ENCODE assay signal across 7 mouse cellular contexts in genomic region chr8:124573552-124574340, GRCm38 (mm10). TPM values are rescaled to one million over a fixed set of nuclear protein-coding genes. Genes with fewer than 3 reads are reported as not detected.
DNase-seq lines count a peak whose midpoint lies in the region; ATAC-seq lines count a peak whose summit lies in the region.

No protein-coding gene starts in this region.

- no peak overlapping the region for H3K4me2 ChIP-seq in intestine, embryonic 16.5 days (ENCODE audit: low read depth, low read length)
- no peak overlapping the region for H3K4me2 ChIP-seq in midbrain, embryonic 13.5 days (replicated peaks)

- no peaks in the 10 kb centered on the region for H3K9me3 ChIP-seq in intestine, embryonic 16.5 days (ENCODE audit: control insufficient read depth, low read length)
- H3K9me3 ChIP-seq in midbrain, embryonic 13.5 days, result no peaks in the 10 kb centered on the region

- 0 out of 2 replicates have a peak overlapping the region, but pooled peaks have one; percentile 29 for H3K9ac ChIP-seq in intestine, embryonic 16.5 days (ENCODE audit: low read depth, low read length)
- H3K9ac ChIP-seq in midbrain, embryonic 13.5 days (replicated peaks), result no peak overlapping the region

- H3K27ac ChIP-seq in intestine, embryonic 16.5 days (ENCODE audit: low read length), result peak overlapping the region; percentile 78
- no peak overlapping the region for H3K27ac ChIP-seq in midbrain, embryonic 13.5 days

- WGBS in intestine, embryonic 16.5 days, result 60% methylated on average over 15 of the region's 15 CpGs
- 61% methylated on average over 15 of the region's 15 CpGs for WGBS in midbrain, embryonic 13.5 days

- no peaks in the 10 kb centered on the region for H3K27me3 ChIP-seq in intestine, embryonic 16.5 days (replicated peaks; ENCODE audit: control insufficient read depth, insufficient read depth, low read length)
- no peaks in the 10 kb centered on the region for H3K27me3 ChIP-seq in midbrain, embryonic 13.5 days

- peak; percentile 57 for ATAC-seq in intestine, embryonic 16.5 days
- ATAC-seq in midbrain, embryonic 13.5 days, result peak; percentile 60; the same call in 1 of the 2 replicates

- no peak overlapping the region for H3K4me3 ChIP-seq in intestine, embryonic 16.5 days (ENCODE audit: low read length)
- no peak overlapping the region for H3K4me3 ChIP-seq in midbrain, embryonic 13.5 days (replicated peaks)

- H3K36me3 ChIP-seq in intestine, embryonic 16.5 days (ENCODE audit: control insufficient read depth, insufficient read depth, low read length), result no peaks in the 10 kb centered on the region
- H3K36me3 ChIP-seq in midbrain, embryonic 13.5 days, result no peaks in the 10 kb centered on the region

- intact Hi-C loops in left cerebral cortex, postnatal 36 days (cut with DNase I), result no loop called here

- H3K4me1 ChIP-seq in intestine, embryonic 16.5 days (ENCODE audit: control insufficient read depth, insufficient read depth, low read length), result peaks cover 23% of the 10 kb centered on the region
- no peaks in the 10 kb centered on the region for H3K4me1 ChIP-seq in midbrain, embryonic 13.5 days (replicated peaks)

- DNase-seq in adipocyte (ENCODE audit: low spot score), result peak; percentile 98
- peak; percentile 94 to 98 for DNase-seq in cerebellum, postnatal 14 days
- DNase-seq in gastrocnemius, postnatal 25 days, result peak; percentile 69
- DNase-seq in left cerebral cortex, postnatal 36 days (ENCODE audit: low spot score in 2 of 2), result peak; percentile 85 to 91
- DNase-seq in spleen, postnatal 10 days (ENCODE audit: low spot score in 2 of 2), result peak; percentile 75 to 89

RNA-seq across cellular contexts. Expression of gene Capn9, which starts 2.2 kb away (rescaled TPM):
- total RNA-seq in gastrocnemius, postnatal 25 days (2021), result not detected
- 2.3 and 2.9 TPM in 2 replicates for polyA plus RNA-seq in intestine, embryonic 16.5 days (2015; fragmentation: Nextera tagmentation; extraction: Ambion mirVana)
- total RNA-seq in left cerebral cortex, postnatal 36 days (2021), result under 1 TPM in 1 of 2 experiments, not detected in 1; 0.12 TPM
- 0.07 and 0.10 TPM in 2 replicates for polyA plus RNA-seq in midbrain, embryonic 13.5 days (2015; fragmentation: Nextera tagmentation; extraction: Ambion mirVana)

RNA-seq across cellular contexts. Expression of gene Agt, which starts 4.2 kb away (rescaled TPM):
- total RNA-seq in gastrocnemius, postnatal 25 days (2021), result 10 to 100 TPM; 15.7 to 19.7 TPM
- polyA plus RNA-seq in intestine, embryonic 16.5 days (2015; fragmentation: Nextera tagmentation; extraction: Ambion mirVana), result 5.9 and 8.4 TPM in 2 replicates
- 10 to 100 TPM; 10.6 to 19.5 TPM for total RNA-seq in left cerebral cortex, postnatal 36 days (2021)
- polyA plus RNA-seq in midbrain, embryonic 13.5 days (2015; fragmentation: Nextera tagmentation; extraction: Ambion mirVana), result not detected in 2 replicates

RNA-seq across cellular contexts. Expression of gene Cog2, which starts 53.2 kb away (rescaled TPM):
- 10 to 100 TPM; 16.1 to 19.2 TPM for total RNA-seq in gastrocnemius, postnatal 25 days (2021)
- 35.5 and 37.6 TPM in 2 replicates for polyA plus RNA-seq in intestine, embryonic 16.5 days (2015; fragmentation: Nextera tagmentation; extraction: Ambion mirVana)
- 10 to 100 TPM; 37.1 to 41.7 TPM for total RNA-seq in left cerebral cortex, postnatal 36 days (2021)
- polyA plus RNA-seq in midbrain, embryonic 13.5 days (2015; fragmentation: Nextera tagmentation; extraction: Ambion mirVana), result 38.2 and 40.6 TPM in 2 replicates
